Mouse (Mus musculus) liver, embryonic 14.5 days (tissue): ENCODE measurements at regions not wholly inside any gene's neighbourhood (a gene's known extent, or its start where the extent isn't known, plus 50 kb on each side); places are given as distances from the start of the nearest gene placed in this dataset.

ENCODE experiments used
- CTCF ChIP-seq: IDR thresholded peaks from 2 replicates; pipeline ENCODE4 v1.5.1; 2016; ENCODE audit warnings: antibody characterized with exemption, low read depth, control low read depth
- EP300 ChIP-seq: IDR thresholded peaks from 2 replicates; pipeline ENCODE4 v1.6.1; 2016; ENCODE audit warnings: antibody characterized with exemption, low read depth

GRCm38 (mm10) chr8:126667721-126668656, 74.2 kb upstream of the Irf2bp2 start:
- no peak for TF ChIP-seq CTCF
- TF ChIP-seq EP300 = no peak
